7 mouse cellular contexts compared by ENCODE assay signal in the genomic region with DNA sequence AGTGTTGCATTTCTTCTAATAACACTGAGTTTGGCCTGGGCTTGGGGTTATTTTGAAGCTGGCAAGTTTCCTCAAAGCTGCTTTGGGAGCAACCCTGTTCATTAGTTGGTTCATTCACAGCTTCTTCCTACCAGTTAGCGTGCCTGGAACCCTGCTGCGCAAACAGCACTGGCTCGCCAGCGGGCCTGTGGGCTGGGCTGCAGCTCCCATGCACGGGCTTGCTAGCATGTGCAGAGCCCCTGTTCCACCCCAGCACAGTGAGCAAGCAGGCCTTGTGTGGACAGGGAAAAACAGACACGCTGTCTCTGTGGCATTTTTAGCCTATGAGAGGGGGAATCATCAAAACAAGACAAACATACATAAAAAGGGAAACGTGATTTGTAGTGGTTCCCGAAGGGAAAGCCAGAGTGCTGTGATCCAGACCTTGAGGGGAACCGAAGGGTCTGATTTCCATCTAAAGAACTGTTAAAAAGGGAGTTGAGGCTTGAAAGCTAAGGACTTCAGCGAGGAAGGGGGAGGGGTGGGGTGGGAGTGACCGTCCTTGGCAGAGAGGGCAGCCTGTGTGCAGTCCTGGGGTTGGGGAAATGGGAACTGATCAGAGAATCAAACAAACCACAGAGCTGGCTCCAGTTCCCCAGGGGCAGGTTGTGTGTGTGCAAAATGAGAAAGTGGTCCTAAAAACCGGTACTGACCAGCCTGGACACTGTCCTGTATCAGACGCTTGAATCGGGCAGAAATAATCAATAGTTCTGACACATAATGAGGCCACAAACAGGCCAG.
DNase-seq lines count a peak whose midpoint lies in the region; ATAC-seq lines count a peak whose summit lies in the region.

No protein-coding gene starts in this region.

- H3K4me2 ChIP-seq in limb, embryonic 13.5 days (replicated peaks): peak overlapping the region; percentile 25; the same call in 1 of the 2 replicates

- H3K4me1 ChIP-seq in limb, embryonic 13.5 days: peaks cover 13% of the 10 kb centered on the region

- H3K36me3 ChIP-seq in limb, embryonic 13.5 days: no peaks in the 10 kb centered on the region

- peak; percentile 51 for DNase-seq in kidney, postnatal 10 days
- DNase-seq in kidney, postnatal 25 days: no peak
- DNase-seq in thymus, postnatal 10 days (ENCODE audit: low spot score in 2 of 2): no peak
- DNase-seq in thymus, postnatal 14 days: no peak

- H3K27me3 ChIP-seq in limb, embryonic 13.5 days: no peaks in the 10 kb centered on the region

- peak overlapping the region; percentile 65; the same call in 1 of the 2 replicates for H3K27ac ChIP-seq in limb, embryonic 13.5 days

- no peak overlapping the region for H3K9ac ChIP-seq in limb, embryonic 13.5 days

- no peak overlapping the region for H3K4me3 ChIP-seq in limb, embryonic 13.5 days

- peak; percentile 82 for ATAC-seq in common myeloid progenitor, adult 5-6 weeks (replicated peaks; ENCODE audit: low read depth, poor library complexity, severe bottlenecking)
- ATAC-seq in hematopoietic stem cell, adult 5-6 weeks (replicated peaks in 1 of 2; ENCODE audit: insufficient read depth in 1 of 2, low FRiP score in 2 of 2, low TSS enrichment in 1 of 2, low read depth in 1 of 2, poor library complexity in 2 of 2, severe bottlenecking in 2 of 2): peak; percentile 22 to 25; a peak in 2 of 4 replicates
- no peak for ATAC-seq in limb, embryonic 13.5 days (ENCODE audit: low FRiP score, low read depth)

- H3K9me3 ChIP-seq in limb, embryonic 13.5 days: peaks cover 9% of the 10 kb centered on the region

- WGBS in limb, embryonic 13.5 days: 29% methylated on average over 14 of the region's 14 CpGs
